Mouse (Mus musculus): ENCODE results near the gene Pdzd9. TPM values are rescaled to one million over a fixed set of nuclear protein-coding genes. Genes with fewer than 3 reads are reported as not detected.

Gene Pdzd9
- polyA plus RNA-seq, 1 experiment from 2014 or later, result 0.57 TPM

GRCm38 (mm10) chr7:120684731-120685161, 14.6 kb upstream of the Pdzd9 start:
- WGBS, result 89% methylated on average over 2 of the region's 2 CpGs
- no peak overlapping the region for H3K4me3 ChIP-seq
- 0 out of 2 replicates have a peak overlapping the region, but pooled peaks have one; percentile 1 for H3K27ac ChIP-seq
- H3K9ac ChIP-seq, result no peak overlapping the region
- H3K4me1 ChIP-seq (replicated peaks), result peaks cover 26% of the 10 kb centered on the region
- no peaks in the 10 kb centered on the region for H3K36me3 ChIP-seq
- no peak for ATAC-seq (ENCODE audit: low FRiP score)
- H3K4me2 ChIP-seq, result no peak overlapping the region
- H3K27me3 ChIP-seq, result no peaks in the 10 kb centered on the region
- H3K9me3 ChIP-seq, result no peaks in the 10 kb centered on the region

- H3K27ac ChIP-seq, result no peak overlapping the region
- no peak overlapping the region for H3K4me3 ChIP-seq
- ATAC-seq (ENCODE audit: low FRiP score), result no peak
- no peak overlapping the region for H3K4me2 ChIP-seq
- WGBS, result 84% methylated on average over 4 of the region's 4 CpGs
- H3K4me1 ChIP-seq (replicated peaks), result peaks cover 40% of the 10 kb centered on the region
- no peaks in the 10 kb centered on the region for H3K9me3 ChIP-seq
- no peaks in the 10 kb centered on the region for H3K27me3 ChIP-seq
- H3K9ac ChIP-seq, result no peak overlapping the region
- no peaks in the 10 kb centered on the region for H3K36me3 ChIP-seq
Observed at GRCm38 (mm10) chr7:120682002-120682401, 11.9 kb upstream of the Pdzd9 start.

- Histone ChIP-seq H3K9ac (peak overlapping the region; percentile 95; the same call in 1 of the 2 replicates), H3K27me3 (no peaks in the 10 kb centered on the region), H3K27ac (no peak overlapping the region), H3K36me3 (no peaks in the 10 kb centered on the region), H3K4me1 (replicated peaks) (peaks cover 41% of the 10 kb centered on the region), H3K9me3 (no peaks in the 10 kb centered on the region), H3K4me2 (peak overlapping the region; percentile 80), H3K4me3 (peak overlapping the region; percentile 92)
- WGBS, result 67% methylated on average over 8 of the region's 8 CpGs
- ATAC-seq (ENCODE audit: low FRiP score), result no peak
Observed at GRCm38 (mm10) chr7:120679023-120679422, 8.9 kb upstream of the Pdzd9 start.

GRCm38 (mm10) chr7:120677764-120678531, 7.8 kb upstream of the Pdzd9 start:
- Histone ChIP-seq H3K4me1 (replicated peaks) (peaks cover 41% of the 10 kb centered on the region), H3K4me2 (peak overlapping the region; percentile 80), H3K4me3 (peak overlapping the region; percentile 92), H3K9ac (peak overlapping the region; percentile 95), H3K36me3 (no peaks in the 10 kb centered on the region), H3K9me3 (no peaks in the 10 kb centered on the region), H3K27ac (peak overlapping the region; percentile 91), H3K27me3 (no peaks in the 10 kb centered on the region)
- peak; percentile 68 for ATAC-seq (ENCODE audit: low FRiP score)
- 2% methylated on average over 42 of the region's 42 CpGs for WGBS

- under 1% methylated on average over 31 of the region's 44 CpGs for WGBS
- peak; percentile 97 for ATAC-seq (ENCODE audit: low FRiP score)
- no peaks in the 10 kb centered on the region for H3K9me3 ChIP-seq
- H3K4me3 ChIP-seq, result peak within 1 kb of the TSS; percentile 92
- peaks cover 41% of the 10 kb centered on the region for H3K4me1 ChIP-seq (replicated peaks)
- peak within 1 kb of the TSS; percentile 95 for H3K9ac ChIP-seq
- no peaks in the 10 kb centered on the region for H3K36me3 ChIP-seq
- H3K27ac ChIP-seq, result peak within 1 kb of the TSS; percentile 91
- no peaks in the 10 kb centered on the region for H3K27me3 ChIP-seq
- H3K4me2 ChIP-seq, result peak within 1 kb of the TSS; percentile 80
Observed at GRCm38 (mm10) chr7:120677001-120677643, 7.0 kb upstream of the Pdzd9 start, which contains the start of gene Mosmo. TSS of gene Mosmo (plus strand) at chr7:120677618.

GRCm38 (mm10) chr7:120671271-120671670, 1.1 kb upstream of the Pdzd9 start:
- Histone ChIP-seq H3K36me3 (no peaks in the 10 kb centered on the region), H3K27ac (no peak overlapping the region), H3K4me2 (no peak overlapping the region), H3K4me3 (no peak overlapping the region), H3K4me1 (replicated peaks) (peaks cover 5% of the 10 kb centered on the region), H3K9ac (no peak overlapping the region), H3K9me3 (no peaks in the 10 kb centered on the region), H3K27me3 (no peaks in the 10 kb centered on the region)
- 65% methylated on average over 2 of the region's 2 CpGs for WGBS
- ATAC-seq (ENCODE audit: low FRiP score), result no peak

- Histone ChIP-seq H3K9me3 (no peaks in the 10 kb centered on the region), H3K4me3 (no peak overlapping the region), H3K4me1 (replicated peaks) (no peaks in the 10 kb centered on the region), H3K27me3 (no peaks in the 10 kb centered on the region), H3K9ac (no peak overlapping the region), H3K36me3 (peaks cover 33% of the 10 kb centered on the region), H3K4me2 (no peak overlapping the region), H3K27ac (no peak overlapping the region)
- WGBS, result 92% methylated on average over 4 of the region's 4 CpGs
- ATAC-seq (ENCODE audit: low FRiP score), result no peak
Observed at GRCm38 (mm10) chr7:120662079-120662478, 8.1 kb downstream of the Pdzd9 start.

- Histone ChIP-seq H3K4me3 (no peak overlapping the region), H3K9ac (no peak overlapping the region), H3K27me3 (no peaks in the 10 kb centered on the region), H3K9me3 (no peaks in the 10 kb centered on the region), H3K4me2 (no peak overlapping the region), H3K27ac (no peak overlapping the region), H3K36me3 (peaks cover 88% of the 10 kb centered on the region), H3K4me1 (replicated peaks) (no peaks in the 10 kb centered on the region)
- ATAC-seq (ENCODE audit: low FRiP score), result no peak
- 86% methylated on average over 2 of the region's 2 CpGs for WGBS
Observed at GRCm38 (mm10) chr7:120647849-120648248, 22.3 kb downstream of the Pdzd9 start.

GRCm38 (mm10) chr7:120643217-120643616, 26.9 kb downstream of the Pdzd9 start:
- Histone ChIP-seq H3K4me1 (replicated peaks) (no peaks in the 10 kb centered on the region), H3K27ac (no peak overlapping the region), H3K36me3 (peaks cover 75% of the 10 kb centered on the region), H3K9me3 (no peaks in the 10 kb centered on the region), H3K27me3 (no peaks in the 10 kb centered on the region), H3K4me2 (no peak overlapping the region), H3K9ac (no peak overlapping the region), H3K4me3 (no peak overlapping the region)
- 62% methylated on average over 4 of the region's 4 CpGs for WGBS
- no peak for ATAC-seq (ENCODE audit: low FRiP score)

GRCm38 (mm10) chr7:120635821-120636220, 34.3 kb downstream of the Pdzd9 start:
- Histone ChIP-seq H3K4me3 (peak overlapping the region; percentile 98), H3K4me1 (replicated peaks) (peaks cover 26% of the 10 kb centered on the region), H3K9ac (peak overlapping the region; percentile 98), H3K36me3 (peaks cover 26% of the 10 kb centered on the region), H3K27ac (peak overlapping the region; percentile 95), H3K9me3 (no peaks in the 10 kb centered on the region), H3K27me3 (no peaks in the 10 kb centered on the region), H3K4me2 (peak overlapping the region; percentile 94)
- 0 out of 2 replicates have a peak, but pooled peaks have one; percentile 0 for ATAC-seq (ENCODE audit: low FRiP score)
- 2% methylated on average over 11 of the region's 11 CpGs for WGBS

- no peaks in the 10 kb centered on the region for H3K9me3 ChIP-seq
- peak overlapping the region; percentile 94 for H3K4me2 ChIP-seq
- H3K4me1 ChIP-seq (replicated peaks), result peaks cover 26% of the 10 kb centered on the region
- peaks cover 22% of the 10 kb centered on the region for H3K36me3 ChIP-seq
- H3K27me3 ChIP-seq, result no peaks in the 10 kb centered on the region
- H3K9ac ChIP-seq, result peak overlapping the region; percentile 98
- peak; percentile 87 for ATAC-seq (ENCODE audit: low FRiP score)
- peak overlapping the region; percentile 95 for H3K27ac ChIP-seq
- 0% methylated on average over 32 of the region's 32 CpGs for WGBS
- peak overlapping the region; percentile 98 for H3K4me3 ChIP-seq
Observed at GRCm38 (mm10) chr7:120635362-120635781, 34.8 kb downstream of the Pdzd9 start.

- Histone ChIP-seq H3K9ac (peak within 1 kb of the TSS; percentile 98), H3K36me3 (peaks cover 18% of the 10 kb centered on the region), H3K4me1 (replicated peaks) (peaks cover 26% of the 10 kb centered on the region), H3K27ac (peak within 1 kb of the TSS; percentile 95), H3K4me2 (peak within 1 kb of the TSS; percentile 94), H3K4me3 (peak within 1 kb of the TSS; percentile 98), H3K27me3 (no peaks in the 10 kb centered on the region), H3K9me3 (no peaks in the 10 kb centered on the region)
- peak; percentile 99 for ATAC-seq (ENCODE audit: low FRiP score)
- WGBS, result under 1% methylated on average over 43 of the region's 45 CpGs
Observed at GRCm38 (mm10) chr7:120634711-120635361, 35.3 kb downstream of the Pdzd9 start, which contains the start of gene Uqcrc2. TSS of gene Uqcrc2 (plus strand) at chr7:120635176.

All from hindbrain, embryonic 13.5 days (tissue).